Mouse (Mus musculus) cerebellum, adult 2 months (tissue): ENCODE results near the gene Slc8a3.

ENCODE experiments used
- CTCF ChIP-seq: fragments of 200-500 bp; IDR thresholded peaks from 2 replicates; pipeline ENCODE4 v1.5.1; 2011; ENCODE audit warnings: low read depth, mild to moderate bottlenecking, control low read depth, low read length, moderate library complexity, borderline replicate concordance; ENCODE audit not compliant: insufficient read depth
- POLR2A ChIP-seq: fragments of 200-500 bp; IDR thresholded peaks from 2 replicates; pipeline ENCODE4 v1.6.1; 2011; ENCODE audit warnings: low read length, control low read depth, borderline replicate concordance; ENCODE audit not compliant: insufficient read depth

DNA sequence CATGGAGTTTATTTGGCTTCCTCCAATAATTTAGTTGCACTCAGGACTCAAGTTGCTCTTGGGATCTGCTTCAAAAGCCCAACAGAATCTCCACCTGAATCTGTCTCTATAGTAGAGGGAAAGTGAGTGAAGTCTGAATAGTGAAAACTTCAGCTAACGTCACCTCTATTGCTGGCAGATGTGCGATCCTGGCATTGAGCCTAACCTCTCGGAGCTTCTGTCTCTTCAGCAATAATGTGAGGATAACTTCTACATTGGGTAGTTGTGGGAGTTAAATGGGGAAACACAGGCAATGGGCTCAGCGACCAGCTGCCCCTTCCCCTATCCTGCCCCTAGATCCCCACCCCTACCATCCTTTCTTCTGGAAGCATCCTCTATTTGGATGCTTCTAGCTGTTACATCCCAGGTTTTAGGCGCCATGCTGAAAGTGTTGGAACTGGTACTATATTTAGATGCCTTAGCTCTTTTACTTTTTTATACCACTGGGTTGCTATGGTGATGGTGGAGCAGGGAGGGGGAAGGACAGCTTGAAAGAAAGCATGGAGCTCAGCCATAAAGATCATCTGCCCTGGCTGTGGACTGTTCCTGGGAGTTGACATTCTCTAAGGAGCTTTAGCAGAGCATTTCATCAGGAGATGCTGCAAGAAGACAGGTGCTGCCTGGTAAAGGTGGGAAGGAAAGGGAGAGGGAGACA lies 105.1 kb downstream of the Slc8a3 start:
- TF ChIP-seq POLR2A = no peak
- TF ChIP-seq CTCF = no peak
